Mouse (Mus musculus) kidney, adult 11 months (tissue): ENCODE results near the gene Mospd3.

Experiments
- DNase-seq: peaks from one replicate; pipeline ENCODE4 v3.0.0; 2022

Mospd3 gene

DNA sequence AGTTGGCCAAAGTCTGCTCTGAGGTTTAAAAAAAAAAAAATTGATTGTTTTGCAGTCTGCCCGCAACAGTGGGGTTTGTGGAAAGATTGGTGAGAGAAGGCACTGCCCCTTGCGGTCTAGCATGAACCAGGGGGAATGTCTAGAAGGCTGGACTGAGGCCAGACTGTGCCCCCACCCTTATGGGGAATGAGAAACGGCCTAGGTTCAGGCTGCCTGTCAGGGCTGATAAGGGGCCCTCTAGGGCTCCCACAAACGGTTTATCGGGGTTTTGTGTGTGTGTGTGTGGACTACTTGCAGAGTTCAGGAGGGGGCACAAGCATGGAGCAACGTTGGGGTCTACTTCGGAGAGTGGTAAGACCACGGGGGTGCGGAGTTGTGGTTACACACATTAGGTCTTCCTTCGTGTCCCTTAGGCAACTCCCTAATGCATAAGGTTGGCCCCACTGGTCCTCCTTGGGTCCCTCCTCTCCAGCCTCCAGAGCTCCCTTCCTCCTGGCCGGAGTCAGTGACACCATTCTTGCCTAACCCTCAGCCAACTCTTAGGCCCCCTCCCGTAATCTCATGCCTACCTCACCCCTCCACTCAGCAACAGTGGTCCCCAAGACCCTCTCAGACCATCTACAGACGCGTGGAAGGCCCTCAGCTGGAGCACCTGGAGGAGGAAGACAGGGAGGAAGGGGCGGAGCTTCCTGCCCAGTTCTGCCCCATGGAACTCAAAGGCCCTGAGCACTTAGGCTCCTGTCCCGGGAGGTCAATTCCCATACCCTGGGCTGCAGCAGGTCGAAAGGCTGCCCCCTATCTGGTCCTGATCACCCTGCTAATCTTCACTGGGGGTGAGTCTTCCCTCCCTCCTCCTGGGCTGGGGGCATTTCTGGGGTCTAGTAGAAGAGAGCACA, 29.9 kb downstream of the Mospd3 start:
- no peak for DNase-seq

DNA sequence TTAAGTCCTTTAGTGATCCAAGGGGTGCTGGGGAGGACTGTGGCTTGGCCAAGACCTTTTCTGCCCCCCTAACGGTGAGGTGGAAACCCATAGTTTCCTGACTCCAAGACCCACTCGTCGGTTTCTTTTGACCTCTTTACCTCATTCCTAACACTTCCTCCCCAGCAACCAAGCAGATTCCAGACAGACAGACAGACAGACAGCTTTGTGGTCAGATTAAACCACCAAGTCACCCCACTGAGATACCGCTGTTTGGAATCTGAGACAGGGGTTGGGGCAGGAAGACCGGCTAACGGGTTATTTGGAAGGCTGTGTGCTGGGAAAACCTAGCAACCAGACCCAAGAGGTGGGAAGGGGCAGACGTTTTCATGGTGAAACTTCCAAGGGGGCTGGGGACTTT, 30.7 kb downstream of the Mospd3 start:
- DNase-seq, result no peak

- peak; percentile 41 for DNase-seq
These were observed 31.2 kb downstream of the Mospd3 start, which contains the start of gene Tfr2 for GRCm38 (mm10) chr5:137569665-137570064. Gene Tfr2 (plus strand): TSS chr5:137569840.

DNA sequence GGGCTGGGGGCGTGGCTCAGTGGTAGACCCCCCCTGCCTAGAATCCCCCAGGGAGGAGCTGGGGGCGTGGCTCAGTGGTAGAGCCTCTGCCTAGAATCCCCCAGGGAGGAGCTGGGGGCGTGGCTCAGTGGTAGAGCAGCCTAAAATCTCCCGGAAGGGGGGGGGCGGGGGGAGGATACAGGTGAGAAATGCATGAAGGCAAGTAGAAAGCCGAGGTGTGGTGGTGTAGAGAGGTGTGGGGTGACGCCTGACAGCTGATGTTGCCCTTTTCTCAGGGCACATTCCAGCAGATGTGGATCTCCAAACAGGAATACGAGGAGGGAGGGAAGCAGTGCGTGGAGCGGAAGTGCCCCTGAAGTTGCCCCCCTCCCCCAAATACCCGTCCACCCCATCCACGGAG, 31.8 kb downstream of the Mospd3 start:
- no peak for DNase-seq

GRCm38 (mm10) chr5:137568223-137568798, 32.5 kb downstream of the Mospd3 start:
- DNase-seq, result no peak

GRCm38 (mm10) chr5:137566416-137566815, 34.4 kb downstream of the Mospd3 start:
- DNase-seq, result no peak

- DNase-seq, result no peak
These were observed 35.1 kb downstream of the Mospd3 start for GRCm38 (mm10) chr5:137565744-137566143.

DNA sequence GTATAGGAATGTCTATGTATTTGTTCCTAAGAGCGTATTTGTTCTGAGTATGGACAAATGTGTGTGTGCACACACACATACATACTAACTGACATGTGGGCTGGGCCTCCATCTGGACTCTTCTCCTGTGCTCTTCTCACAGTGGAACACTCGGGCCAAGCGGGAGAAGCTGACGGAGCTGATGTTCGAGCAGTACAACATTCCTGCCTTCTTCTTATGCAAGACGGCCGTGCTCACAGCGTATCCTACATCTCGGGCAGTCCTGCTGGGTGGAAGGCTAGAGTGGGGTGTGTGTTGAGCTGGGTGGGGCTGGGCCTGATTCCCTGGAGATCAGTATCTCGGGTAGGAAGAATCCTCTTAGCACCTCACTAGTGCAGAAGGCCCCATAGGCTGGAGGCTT, 37.9 kb downstream of the Mospd3 start:
- no peak for DNase-seq

GRCm38 (mm10) chr5:137561556-137561955, 39.3 kb downstream of the Mospd3 start:
- DNase-seq, result no peak

DNA sequence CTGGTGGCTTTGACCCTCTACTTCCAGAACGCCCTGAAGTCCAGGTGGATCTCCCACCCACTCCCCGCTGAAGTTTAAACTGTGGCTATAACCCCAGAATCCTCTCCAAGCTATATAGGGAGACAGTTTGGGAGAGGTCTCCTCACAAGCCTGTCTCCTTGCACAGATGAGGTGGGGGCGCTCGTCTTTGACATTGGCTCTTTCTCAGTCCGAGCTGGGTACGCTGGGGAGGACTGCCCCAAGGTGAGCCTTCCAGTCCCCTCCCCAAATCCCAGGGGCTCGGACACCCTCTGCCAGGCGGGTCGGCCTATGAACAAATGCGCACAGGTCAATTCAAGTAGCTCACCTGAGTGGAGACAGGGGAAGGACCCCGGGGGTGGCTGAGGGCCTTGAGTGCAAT, 47.0 kb downstream of the Mospd3 start:
- DNase-seq, result no peak

GRCm38 (mm10) chr5:137553411-137553837, 47.4 kb downstream of the Mospd3 start, which contains the start of gene Actl6b:
Gene Actl6b (plus strand): TSS chr5:137553517.
- peak; percentile 51 for DNase-seq

- DNase-seq, result no peak
These were observed 47.9 kb downstream of the Mospd3 start for GRCm38 (mm10) chr5:137553000-137553399.

- no peak for DNase-seq
These were observed 49.7 kb downstream of the Mospd3 start for GRCm38 (mm10) chr5:137551119-137551518.

DNA sequence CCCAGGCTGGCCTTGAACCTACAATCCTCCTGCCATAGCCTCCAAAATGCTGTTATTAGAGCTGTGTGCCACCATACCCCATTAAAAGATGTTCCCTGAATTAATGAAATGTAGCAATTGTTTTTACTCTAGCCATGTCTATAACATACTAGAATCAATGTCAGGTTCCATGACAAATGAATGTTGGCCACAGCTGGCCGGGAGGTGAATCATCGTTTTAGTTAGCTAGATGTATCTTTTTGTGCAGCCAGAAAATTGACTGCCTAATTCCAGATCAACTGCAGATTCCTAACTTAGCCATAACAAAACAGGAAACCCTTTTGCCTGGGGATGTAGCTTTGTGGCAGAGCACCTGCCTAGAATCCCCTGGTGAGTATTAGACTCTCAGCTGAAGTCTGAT, 51.0 kb downstream of the Mospd3 start:
- DNase-seq, result no peak
